ENCODE assay signal across 8 mouse cellular contexts in genomic region chr5:76588551-76589283, GRCm38 (mm10). TPM values are rescaled to one million over a fixed set of nuclear protein-coding genes. Genes with fewer than 3 reads are reported as not detected.
DNase-seq lines count a peak whose midpoint lies in the region; ATAC-seq and TF ChIP-seq lines count a peak whose summit lies in the region.

Gene Cep135 (plus strand): TSS chr5:76588698.

- peak; percentile 89 for DNase-seq in A20 (ENCODE audit: low read depth, low spot score)
- peak; percentile 93 for DNase-seq in embryonic facial prominence, embryonic 14.5 days (ENCODE audit: low spot score)
- DNase-seq in heart, adult 8-10 months (ENCODE audit: low spot score), result peak; percentile 79
- DNase-seq in kidney, adult 9 months, result peak; percentile 85
- peak; percentile 93 for DNase-seq in midbrain, postnatal 0 days (ENCODE audit: low spot score)
- peak; percentile 92 to 95 for DNase-seq in spleen, postnatal 10 days (ENCODE audit: low spot score in 2 of 2)

- no peaks in the 10 kb centered on the region for H3K27me3 ChIP-seq in embryonic facial prominence, embryonic 14.5 days (replicated peaks; ENCODE audit: control insufficient read depth, insufficient read depth, low read length)
- no peaks in the 10 kb centered on the region for H3K27me3 ChIP-seq in limb, embryonic 15.5 days
- no peaks in the 10 kb centered on the region for H3K27me3 ChIP-seq in midbrain, postnatal 0 days (ENCODE audit: insufficient read depth, low read length)

- H3K4me1 ChIP-seq in bone marrow, adult 2 months (ENCODE audit: control insufficient read depth, insufficient read depth, low read length), result no peaks in the 10 kb centered on the region
- peaks cover 7% of the 10 kb centered on the region; the same call in 1 of the 2 replicates for H3K4me1 ChIP-seq in embryonic facial prominence, embryonic 14.5 days (ENCODE audit: control insufficient read depth, insufficient read depth, low read length)
- H3K4me1 ChIP-seq in limb, embryonic 15.5 days, result peaks cover 2% of the 10 kb centered on the region; the same call in 1 of the 2 replicates
- no peaks in the 10 kb centered on the region for H3K4me1 ChIP-seq in midbrain, postnatal 0 days (ENCODE audit: insufficient read depth, low read length)

- H3K36me3 ChIP-seq in embryonic facial prominence, embryonic 14.5 days (ENCODE audit: control insufficient read depth, insufficient read depth, low read length), result peaks cover 19% of the 10 kb centered on the region
- peaks cover 18% of the 10 kb centered on the region for H3K36me3 ChIP-seq in limb, embryonic 15.5 days
- H3K36me3 ChIP-seq in midbrain, postnatal 0 days (ENCODE audit: insufficient read depth, low read length), result 0 out of 2 replicates have a peak, but pooled peaks cover 5% of the 10 kb centered on the region

- under 1% methylated on average over 88 of the region's 92 CpGs for WGBS in bone marrow, adult 2 months
- WGBS in embryonic facial prominence, embryonic 14.5 days, result under 1% methylated on average over 27 of the region's 92 CpGs
- under 1% methylated on average over 91 of the region's 92 CpGs for WGBS in limb, embryonic 15.5 days
- WGBS in midbrain, postnatal 0 days, result under 1% methylated on average over 69 of the region's 92 CpGs

- H3K4me2 ChIP-seq in embryonic facial prominence, embryonic 14.5 days (ENCODE audit: low read depth, low read length), result peak within 1 kb of the TSS; percentile 66
- peak within 1 kb of the TSS; percentile 67 for H3K4me2 ChIP-seq in limb, embryonic 15.5 days
- peak within 1 kb of the TSS; percentile 69 for H3K4me2 ChIP-seq in midbrain, postnatal 0 days (ENCODE audit: low read depth, low read length, poor library complexity, severe bottlenecking)

- no peaks in the 10 kb centered on the region for H3K9me3 ChIP-seq in embryonic facial prominence, embryonic 14.5 days (ENCODE audit: control insufficient read depth, low read length)
- no peaks in the 10 kb centered on the region for H3K9me3 ChIP-seq in limb, embryonic 15.5 days
- no peaks in the 10 kb centered on the region for H3K9me3 ChIP-seq in midbrain, postnatal 0 days (ENCODE audit: low read length)

- peak within 1 kb of the TSS; percentile 97 for H3K27ac ChIP-seq in bone marrow, adult 2 months (ENCODE audit: control insufficient read depth, insufficient read depth, low read depth, low read length, poor library complexity)
- H3K27ac ChIP-seq in embryonic facial prominence, embryonic 14.5 days (replicated peaks; ENCODE audit: low read depth, low read length), result peak within 1 kb of the TSS; percentile 88
- peak within 1 kb of the TSS; percentile 90 for H3K27ac ChIP-seq in limb, embryonic 15.5 days
- H3K27ac ChIP-seq in midbrain, postnatal 0 days (ENCODE audit: low read depth, low read length), result peak within 1 kb of the TSS; percentile 71; the same call in 1 of the 2 replicates

- peak within 1 kb of the TSS; percentile 90 for H3K9ac ChIP-seq in embryonic facial prominence, embryonic 14.5 days (ENCODE audit: low read depth, low read length)
- peak within 1 kb of the TSS; percentile 69 for H3K9ac ChIP-seq in limb, embryonic 15.5 days
- peak within 1 kb of the TSS; percentile 68 for H3K9ac ChIP-seq in midbrain, postnatal 0 days (replicated peaks; ENCODE audit: low read length, poor library complexity, severe bottlenecking)

- ATAC-seq in embryonic facial prominence, embryonic 14.5 days (ENCODE audit: low read depth), result peak; percentile 98
- peak; percentile 91 for ATAC-seq in limb, embryonic 15.5 days (ENCODE audit: insufficient number of reproducible peaks, low FRiP score, low TSS enrichment, low read depth)
- ATAC-seq in midbrain, postnatal 0 days (ENCODE audit: low FRiP score), result peak; percentile 95

- peak; percentile 35; the same call in 1 of the 2 replicates for TF ChIP-seq POLR2A in bone marrow, adult 2 months (IDR thresholded peaks at IDR 0.05; ENCODE audit: borderline replicate concordance, control insufficient read depth, low read depth, low read length)

- peak; percentile 67 for TF ChIP-seq CTCF in bone marrow, adult 2 months (IDR thresholded peaks at IDR 0.05; ENCODE audit: control insufficient read depth, insufficient read depth, low read length)
- peak; percentile 81 for TF ChIP-seq CTCF in midbrain, postnatal 0 days (IDR thresholded peaks at IDR 0.05)

- peak within 1 kb of the TSS; percentile 97 for H3K4me3 ChIP-seq in bone marrow, adult 2 months (replicated peaks; ENCODE audit: control insufficient read depth, low read depth, low read length)
- peak within 1 kb of the TSS; percentile 86 for H3K4me3 ChIP-seq in embryonic facial prominence, embryonic 14.5 days (ENCODE audit: low read depth, low read length)
- H3K4me3 ChIP-seq in limb, embryonic 15.5 days, result peak within 1 kb of the TSS; percentile 95
- H3K4me3 ChIP-seq in midbrain, postnatal 0 days (ENCODE audit: low read depth, low read length), result peak within 1 kb of the TSS; percentile 78

RNA-seq across cellular contexts. Expression of gene Cep135, which starts in this region (rescaled TPM):
- 7.7 and 8.6 TPM in 2 replicates for polyA plus RNA-seq in bone marrow, adult 2 months (2011; ENCODE audit: insufficient read depth, insufficient read length, low replicate concordance, missing spikeins)
- 6.4 and 6.8 TPM in 2 replicates for polyA plus RNA-seq in embryonic facial prominence, embryonic 14.5 days (2014; fragmentation: Nextera tagmentation; extraction: Ambion mirVana)
- total RNA-seq in heart, adult 8-10 months (2022), result 1 to 10 TPM; 2.7 to 3.2 (median 2.9) TPM
- polyA plus RNA-seq in limb, embryonic 15.5 days (2015; fragmentation: Nextera tagmentation; extraction: Ambion mirVana), result 6.1 and 6.2 TPM in 2 replicates
- 4.0 and 4.9 TPM in 2 replicates for total RNA-seq in midbrain, postnatal 0 days (2014; rRNA removed)
- polyA plus RNA-seq in midbrain, postnatal 0 days (2015; fragmentation: Nextera tagmentation; extraction: Ambion mirVana), result 2.1 and 2.5 TPM in 2 replicates

Comparison
In these comparisons a context has a peak if more than half of its experiments do, and no peak if none do; other contexts are left out.
1. Peak in every context shown above with its lines: DNase-seq, ATAC-seq, H3K4me3 ChIP-seq and H3K27ac ChIP-seq.